Comparison of ENCODE assay signal across 19 mouse cellular contexts in genomic region chr5:98946117-98946620, GRCm38 (mm10).
"Had no signal": no experiment of that assay in that cellular context is flagged by ENCODE, and none has a peak within 500 bp of the region (broad histone marks: within the 10 kb centered on the region; RNA-seq: fewer than 3 reads in every experiment).

No protein-coding gene starts in this region.

- H3K27me3 ChIP-seq: limb, embryonic 15.5 days; liver, embryonic 12.5 days; liver, embryonic 15.5 days; lung, embryonic 15.5 days; midbrain, embryonic 13.5 days; neural tube, embryonic 12.5 days; neural tube, embryonic 15.5 days had no signal

- H3K4me1 ChIP-seq: limb, embryonic 15.5 days; liver, embryonic 12.5 days; liver, embryonic 15.5 days; lung, embryonic 15.5 days; midbrain, embryonic 13.5 days; neural tube, embryonic 12.5 days; neural tube, embryonic 15.5 days had no signal

- H3K4me3 ChIP-seq: limb, embryonic 12.5 days; limb, embryonic 15.5 days; liver, embryonic 12.5 days; liver, embryonic 15.5 days; lung, embryonic 15.5 days; midbrain, embryonic 13.5 days; neural tube, embryonic 12.5 days; neural tube, embryonic 15.5 days had no signal

- H3K9me3 ChIP-seq: limb, embryonic 12.5 days; limb, embryonic 15.5 days; liver, embryonic 12.5 days; liver, embryonic 15.5 days; lung, embryonic 15.5 days; midbrain, embryonic 13.5 days; neural tube, embryonic 12.5 days; neural tube, embryonic 15.5 days had no signal

- H3K9ac ChIP-seq: limb, embryonic 12.5 days; limb, embryonic 15.5 days; liver, embryonic 12.5 days; liver, embryonic 15.5 days; lung, embryonic 15.5 days; midbrain, embryonic 13.5 days; neural tube, embryonic 12.5 days; neural tube, embryonic 15.5 days had no signal

- ATAC-seq: intestine, postnatal 0 days; liver, embryonic 12.5 days; midbrain, embryonic 13.5 days had no signal

- H3K27ac ChIP-seq: kidney, postnatal 0 days; limb, embryonic 12.5 days; limb, embryonic 15.5 days; liver, embryonic 12.5 days; liver, embryonic 15.5 days; lung, embryonic 15.5 days; macrophage; midbrain, embryonic 13.5 days; neural tube, embryonic 12.5 days; neural tube, embryonic 15.5 days had no signal

- H3K4me2 ChIP-seq: limb, embryonic 12.5 days; limb, embryonic 15.5 days; liver, embryonic 12.5 days; liver, embryonic 15.5 days; lung, embryonic 15.5 days; midbrain, embryonic 13.5 days; neural tube, embryonic 12.5 days; neural tube, embryonic 15.5 days had no signal

- H3K36me3 ChIP-seq: limb, embryonic 12.5 days; limb, embryonic 15.5 days; liver, embryonic 12.5 days; liver, embryonic 15.5 days; lung, embryonic 15.5 days; midbrain, embryonic 13.5 days; neural tube, embryonic 12.5 days; neural tube, embryonic 15.5 days had no signal

- DNase-seq: kidney, adult 2 months; kidney, postnatal 36 days; layer of hippocampus, postnatal 36 days; left cerebral cortex, postnatal 4 days; lung, adult 18-20 months; lung, postnatal 14 days; thymus, adult 18-20 months; thymus, postnatal 36 days had no signal
